21 mouse cellular contexts compared by ENCODE assay signal in the genomic region with DNA sequence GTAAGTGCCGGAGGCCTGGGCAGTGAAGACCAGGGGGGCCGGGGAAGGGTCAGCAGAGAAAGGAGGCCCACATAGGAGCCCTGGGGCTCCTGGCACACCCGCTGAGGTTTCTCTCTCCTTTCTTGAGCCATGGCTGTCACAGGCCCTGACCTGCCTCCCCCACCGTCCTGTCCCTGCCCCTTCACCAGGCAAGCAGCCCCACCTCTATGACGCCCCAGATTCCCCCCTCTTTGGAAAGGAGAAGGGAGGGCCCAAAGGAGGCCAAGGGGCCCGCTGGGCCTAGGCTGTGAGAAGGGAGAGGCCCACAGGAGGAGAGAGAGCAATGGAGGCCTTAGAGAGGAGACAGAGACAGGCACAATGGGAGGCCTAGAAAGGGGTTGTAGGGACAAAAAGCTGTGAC. TPM values are rescaled to one million over a fixed set of nuclear protein-coding genes. Genes with fewer than 3 reads are reported as not detected.
A peak's percentile ranks its signal among the peaks of the same experiment; 100 is the strongest.
DNase-seq lines count a peak whose midpoint lies in the region; ATAC-seq and TF ChIP-seq lines count a peak whose summit lies in the region.
"Had no signal": no experiment of that assay in that cellular context is flagged by ENCODE, and none has a peak within 500 bp of the region (broad histone marks: within the 10 kb centered on the region; RNA-seq: fewer than 3 reads in every experiment).

No protein-coding gene starts in this region.

- no peak overlapping the region for H3K4me3 ChIP-seq in forebrain, embryonic 10.5 days
- H3K4me3 ChIP-seq in forebrain, embryonic 13.5 days, result no peak overlapping the region
- no peak overlapping the region for H3K4me3 ChIP-seq in lung, adult 2 months (replicated peaks; ENCODE audit: extremely low read depth, low read depth, low read length)
- H3K4me3 ChIP-seq in stomach, embryonic 16.5 days (replicated peaks; ENCODE audit: low read length), result 0 out of 2 replicates have a peak overlapping the region, but pooled peaks have one; percentile 1
- H3K4me3 ChIP-seq: left cerebral cortex, adult 2 months had no signal

- TF ChIP-seq CTCF in lung, adult 2 months (IDR thresholded peaks at IDR 0.05; ENCODE audit: insufficient read depth, low read length), result no peak

- no peaks in the 10 kb centered on the region for H3K9me3 ChIP-seq in forebrain, embryonic 10.5 days
- no peaks in the 10 kb centered on the region for H3K9me3 ChIP-seq in forebrain, embryonic 13.5 days (replicated peaks)
- H3K9me3 ChIP-seq in stomach, embryonic 16.5 days (replicated peaks; ENCODE audit: control insufficient read depth, low read length), result no peaks in the 10 kb centered on the region

- H3K9ac ChIP-seq in forebrain, embryonic 13.5 days, result no peak overlapping the region
- peak overlapping the region; percentile 48 for H3K9ac ChIP-seq in stomach, embryonic 16.5 days (ENCODE audit: low read length)

- H3K4me2 ChIP-seq in forebrain, embryonic 13.5 days, result no peak overlapping the region
- H3K4me2 ChIP-seq in stomach, embryonic 16.5 days (ENCODE audit: low read depth, low read length), result 0 out of 2 replicates have a peak overlapping the region, but pooled peaks have one; percentile 15

- TF ChIP-seq POLR2A in lung, adult 2 months (IDR thresholded peaks at IDR 0.05; ENCODE audit: borderline replicate concordance, extremely low read depth, low read depth, low read length), result no peak

- peak; percentile 13 for DNase-seq in forebrain, embryonic 10.5 days (ENCODE audit: extremely low spot score, low spot score)
- DNase-seq in lung, adult 2 months, result peak; percentile 0
- no peak for DNase-seq in lung, postnatal 4 days
- peak; percentile 2 for DNase-seq in thymus, postnatal 14 days
- no peak for DNase-seq in thymus, postnatal 25 days
- DNase-seq in layer of hippocampus, adult 9-10 months (ENCODE audit: low spot score), result no peak
- DNase-seq: adrenal gland, adult 2 months; cerebellum, adult 18-20 months; right cerebral cortex, adult 18-20 months had no signal

- ATAC-seq in forebrain, embryonic 13.5 days, result no peak
- ATAC-seq in stomach, embryonic 16.5 days (ENCODE audit: insufficient read depth, low FRiP score), result peak; percentile 59; the same call in 1 of the 2 replicates
- ATAC-seq: inflammation-experienced regulatory T-cells, adult 6 months had no signal

- no peaks in the 10 kb centered on the region for H3K27me3 ChIP-seq in forebrain, embryonic 10.5 days (ENCODE audit: poor library complexity, severe bottlenecking)
- H3K27me3 ChIP-seq in forebrain, embryonic 13.5 days, result no peaks in the 10 kb centered on the region
- no peaks in the 10 kb centered on the region for H3K27me3 ChIP-seq in stomach, embryonic 16.5 days (ENCODE audit: control insufficient read depth, insufficient read depth, low read length)

- no peaks in the 10 kb centered on the region for H3K36me3 ChIP-seq in forebrain, embryonic 10.5 days (replicated peaks)
- H3K36me3 ChIP-seq in forebrain, embryonic 13.5 days (ENCODE audit: poor library complexity, severe bottlenecking), result no peaks in the 10 kb centered on the region
- no peaks in the 10 kb centered on the region for H3K36me3 ChIP-seq in stomach, embryonic 16.5 days (ENCODE audit: control insufficient read depth, insufficient read depth, low read length)

- peaks cover 16% of the 10 kb centered on the region for H3K4me1 ChIP-seq in forebrain, embryonic 10.5 days
- no peaks in the 10 kb centered on the region for H3K4me1 ChIP-seq in forebrain, embryonic 13.5 days
- no peaks in the 10 kb centered on the region for H3K4me1 ChIP-seq in lung, adult 2 months (ENCODE audit: control insufficient read depth, insufficient read depth, low read length)
- no peaks in the 10 kb centered on the region for H3K4me1 ChIP-seq in stomach, embryonic 16.5 days (ENCODE audit: control insufficient read depth, insufficient read depth, low read length)

- H3K27ac ChIP-seq in forebrain, embryonic 10.5 days, result peak overlapping the region; percentile 80
- no peak overlapping the region for H3K27ac ChIP-seq in forebrain, embryonic 13.5 days
- peak overlapping the region; percentile 90 for H3K27ac ChIP-seq in stomach, embryonic 16.5 days (ENCODE audit: low read length)
- H3K27ac ChIP-seq: left cerebral cortex, adult 2 months had no signal

- 51% methylated on average over 6 of the region's 6 CpGs for WGBS in forebrain, embryonic 10.5 days
- WGBS in forebrain, embryonic 13.5 days, result 37% methylated on average over 6 of the region's 6 CpGs
- WGBS in lung, adult 2 months, result 73% methylated on average over 6 of the region's 6 CpGs
- 53% methylated on average over 6 of the region's 6 CpGs for WGBS in stomach, embryonic 16.5 days

RNA-seq across cellular contexts. Expression of gene Klk11, which starts 0.4 kb away (rescaled TPM):
- 0.11 TPM in 1 of 2 replicates, not detected in the other for polyA plus RNA-seq in forebrain, embryonic 10.5 days (2016; fragmentation: Nextera tagmentation; extraction: Ambion mirVana)
- not detected in 2 replicates for polyA plus RNA-seq in forebrain, embryonic 13.5 days (2015; fragmentation: Nextera tagmentation; extraction: Ambion mirVana)
- polyA plus RNA-seq in lung, adult 2 months (2012; rRNA removed), result 3.2 and 26.4 TPM in 2 replicates
- polyA plus RNA-seq in stomach, embryonic 16.5 days (2015; fragmentation: Nextera tagmentation; extraction: Ambion mirVana), result 25.3 and 37.4 TPM in 2 replicates
- polyA plus RNA-seq: adrenal gland, adult 2 months; brain, embryonic 14.5 days; gonadal fat pad, adult 2 months; large intestine, adult 2 months; liver, adult 2 months; neural tube, embryonic 14.5 days had no signal

RNA-seq across cellular contexts. Expression of gene Klk10, which starts 6.0 kb away (rescaled TPM):
- polyA plus RNA-seq in forebrain, embryonic 10.5 days (2016; fragmentation: Nextera tagmentation; extraction: Ambion mirVana), result 0.11 and 0.43 TPM in 2 replicates
- polyA plus RNA-seq in forebrain, embryonic 13.5 days (2015; fragmentation: Nextera tagmentation; extraction: Ambion mirVana), result not detected in 2 replicates
- polyA plus RNA-seq in lung, adult 2 months (2012; rRNA removed), result 1.7 and 117 TPM in 2 replicates
- polyA plus RNA-seq in stomach, embryonic 16.5 days (2015; fragmentation: Nextera tagmentation; extraction: Ambion mirVana), result 42.4 and 129 TPM in 2 replicates
- polyA plus RNA-seq: liver, adult 2 months; neural tube, embryonic 14.5 days had no signal

RNA-seq across cellular contexts. Expression of gene Klk12, which starts 6.1 kb away (rescaled TPM):
- not detected in 2 replicates for polyA plus RNA-seq in forebrain, embryonic 10.5 days (2016; fragmentation: Nextera tagmentation; extraction: Ambion mirVana)
- not detected in 2 replicates for polyA plus RNA-seq in forebrain, embryonic 13.5 days (2015; fragmentation: Nextera tagmentation; extraction: Ambion mirVana)
- 5.8 TPM in 1 of 2 replicates, not detected in the other for polyA plus RNA-seq in lung, adult 2 months (2012; rRNA removed)
- polyA plus RNA-seq in stomach, embryonic 16.5 days (2015; fragmentation: Nextera tagmentation; extraction: Ambion mirVana), result 7.3 and 16.2 TPM in 2 replicates
- polyA plus RNA-seq: adrenal gland, adult 2 months; brain, embryonic 14.5 days; gonadal fat pad, adult 2 months; heart, embryonic 16.5 days; inflammation-experienced regulatory T-cells, adult 6 months; large intestine, adult 2 months; liver, adult 2 months; lung, embryonic 16.5 days; neural tube, embryonic 14.5 days; urinary bladder, adult 2 months had no signal

RNA-seq across cellular contexts. Expression of gene Klk9, which starts 16.9 kb away (rescaled TPM):
- polyA plus RNA-seq in forebrain, embryonic 10.5 days (2016; fragmentation: Nextera tagmentation; extraction: Ambion mirVana), result not detected in 2 replicates
- polyA plus RNA-seq in forebrain, embryonic 13.5 days (2015; fragmentation: Nextera tagmentation; extraction: Ambion mirVana), result not detected in 2 replicates
- 11.6 TPM in 1 of 2 replicates, not detected in the other for polyA plus RNA-seq in lung, adult 2 months (2012; rRNA removed)
- polyA plus RNA-seq in stomach, embryonic 16.5 days (2015; fragmentation: Nextera tagmentation; extraction: Ambion mirVana), result 2.7 and 5.3 TPM in 2 replicates
- polyA plus RNA-seq: adrenal gland, adult 2 months; brain, embryonic 14.5 days; gonadal fat pad, adult 2 months; inflammation-experienced regulatory T-cells, adult 6 months; large intestine, adult 2 months; liver, adult 2 months; neural tube, embryonic 14.5 days; urinary bladder, adult 2 months had no signal

RNA-seq across cellular contexts. Expression of gene Klk8, which starts 22.6 kb away (rescaled TPM):
- polyA plus RNA-seq in forebrain, embryonic 10.5 days (2016; fragmentation: Nextera tagmentation; extraction: Ambion mirVana), result 12.6 and 12.8 TPM in 2 replicates
- polyA plus RNA-seq in forebrain, embryonic 13.5 days (2015; fragmentation: Nextera tagmentation; extraction: Ambion mirVana), result 4.8 and 5.5 TPM in 2 replicates
- polyA plus RNA-seq in lung, adult 2 months (2012; rRNA removed), result 14.5 and 23.8 TPM in 2 replicates
- polyA plus RNA-seq in stomach, embryonic 16.5 days (2015; fragmentation: Nextera tagmentation; extraction: Ambion mirVana), result 31.0 and 55.1 TPM in 2 replicates

Comparison
In these comparisons a context has a peak if more than half of its experiments do, and no peak if none do; other contexts are left out.
1. DNase-seq: peak in forebrain, embryonic 10.5 days (single experiment), lung, adult 2 months (single experiment) and thymus, postnatal 14 days (single experiment); none in lung, postnatal 4 days (0 of 2), thymus, postnatal 25 days (single experiment) and layer of hippocampus, adult 9-10 months (single experiment).